In genomic region chr13:98205771-98206545, GRCm38 (mm10) we compare ENCODE assay signal across 8 mouse cellular contexts. TPM values are rescaled to one million over a fixed set of nuclear protein-coding genes. Genes with fewer than 3 reads are reported as not detected.
DNase-seq lines count a peak whose midpoint lies in the region; ATAC-seq lines count a peak whose summit lies in the region.
"Had no signal": no experiment of that assay in that cellular context is flagged by ENCODE, and none has a peak within 500 bp of the region (broad histone marks: within the 10 kb centered on the region; RNA-seq: fewer than 3 reads in every experiment).

Gene Arhgef28, minus strand, starts transcription at chr13:98206439.

- no peaks in the 10 kb centered on the region for H3K9me3 ChIP-seq in embryonic facial prominence, embryonic 12.5 days
- no peaks in the 10 kb centered on the region for H3K9me3 ChIP-seq in limb, embryonic 15.5 days
- no peaks in the 10 kb centered on the region for H3K9me3 ChIP-seq in midbrain, embryonic 16.5 days (replicated peaks; ENCODE audit: control insufficient read depth, low read length, poor library complexity, severe bottlenecking)

- peaks cover 9% of the 10 kb centered on the region for H3K4me1 ChIP-seq in embryonic facial prominence, embryonic 12.5 days
- H3K4me1 ChIP-seq in limb, embryonic 15.5 days: peaks cover 11% of the 10 kb centered on the region
- H3K4me1 ChIP-seq in midbrain, embryonic 16.5 days (ENCODE audit: control insufficient read depth, insufficient read depth, low read length): no peaks in the 10 kb centered on the region; the same call in 1 of the 2 replicates

- peak within 1 kb of the TSS; percentile 61 for H3K4me3 ChIP-seq in embryonic facial prominence, embryonic 12.5 days
- H3K4me3 ChIP-seq in limb, embryonic 15.5 days: peak within 1 kb of the TSS; percentile 60
- H3K4me3 ChIP-seq in midbrain, embryonic 16.5 days (ENCODE audit: low read depth, low read length): peak within 1 kb of the TSS; percentile 76

- H3K27me3 ChIP-seq in embryonic facial prominence, embryonic 12.5 days: peaks cover 7% of the 10 kb centered on the region; the same call in 1 of the 2 replicates
- H3K27me3 ChIP-seq in limb, embryonic 15.5 days: peaks cover 6% of the 10 kb centered on the region
- H3K27me3 ChIP-seq in midbrain, embryonic 16.5 days (ENCODE audit: control insufficient read depth, insufficient read depth, low read depth, low read length): no peaks in the 10 kb centered on the region

- H3K4me2 ChIP-seq in embryonic facial prominence, embryonic 12.5 days (replicated peaks): peak within 1 kb of the TSS; percentile 89
- peak within 1 kb of the TSS; percentile 98 for H3K4me2 ChIP-seq in limb, embryonic 15.5 days
- H3K4me2 ChIP-seq in midbrain, embryonic 16.5 days (ENCODE audit: low read length): peak within 1 kb of the TSS; percentile 96

- peak; percentile 83 for ATAC-seq in embryonic facial prominence, embryonic 12.5 days (ENCODE audit: insufficient number of reproducible peaks, insufficient read depth, low FRiP score, low TSS enrichment)
- ATAC-seq in limb, embryonic 15.5 days (ENCODE audit: insufficient number of reproducible peaks, low FRiP score, low TSS enrichment, low read depth): peak; percentile 87
- peak; percentile 88 for ATAC-seq in midbrain, embryonic 16.5 days

- H3K9ac ChIP-seq in embryonic facial prominence, embryonic 12.5 days: peak within 1 kb of the TSS; percentile 67
- peak within 1 kb of the TSS; percentile 45 for H3K9ac ChIP-seq in limb, embryonic 15.5 days
- H3K9ac ChIP-seq in midbrain, embryonic 16.5 days (ENCODE audit: low read depth, low read length): peak within 1 kb of the TSS; percentile 90

- WGBS in embryonic facial prominence, embryonic 12.5 days: under 1% methylated on average over 47 of the region's 76 CpGs
- under 1% methylated on average over 51 of the region's 76 CpGs for WGBS in limb, embryonic 15.5 days
- under 1% methylated on average over 59 of the region's 76 CpGs for WGBS in midbrain, embryonic 16.5 days

- H3K36me3 ChIP-seq in embryonic facial prominence, embryonic 12.5 days: no peaks in the 10 kb centered on the region
- H3K36me3 ChIP-seq in limb, embryonic 15.5 days: no peaks in the 10 kb centered on the region
- H3K36me3 ChIP-seq in midbrain, embryonic 16.5 days (ENCODE audit: control insufficient read depth, insufficient read depth, low read length): no peaks in the 10 kb centered on the region

- peak; percentile 38 to 53 for DNase-seq in adrenal gland, postnatal 4 days (ENCODE audit: low spot score in 2 of 2)
- DNase-seq in heart, adult 9 months (ENCODE audit: low spot score in 2 of 2): peak; percentile 33 to 55
- DNase-seq in kidney, adult 9 months: peak; percentile 62
- peak; percentile 50 to 77 for DNase-seq in spleen, postnatal 4 days (ENCODE audit: low spot score in 2 of 2)

- peak within 1 kb of the TSS; percentile 54 for H3K27ac ChIP-seq in embryonic facial prominence, embryonic 12.5 days
- H3K27ac ChIP-seq in limb, embryonic 15.5 days: peak within 1 kb of the TSS; percentile 63
- peak within 1 kb of the TSS; percentile 73 for H3K27ac ChIP-seq in midbrain, embryonic 16.5 days (ENCODE audit: low read length)

RNA-seq across cellular contexts. Expression of gene Arhgef28, which starts in this region (rescaled TPM):
- total RNA-seq in adrenal gland, postnatal 4 days (2021): 10 to 100 TPM; 31.2 to 47.6 TPM
- polyA plus RNA-seq in embryonic facial prominence, embryonic 12.5 days (2016; fragmentation: Nextera tagmentation; extraction: Ambion mirVana): 14.7 and 15.1 TPM in 2 replicates
- polyA plus RNA-seq in limb, embryonic 15.5 days (2015; fragmentation: Nextera tagmentation; extraction: Ambion mirVana): 13.3 and 15.0 TPM in 2 replicates
- polyA plus RNA-seq in midbrain, embryonic 16.5 days (2015; fragmentation: Nextera tagmentation; extraction: Ambion mirVana): 33.3 and 35.1 TPM in 2 replicates
- total RNA-seq: neutrophil, adult 5-6 weeks had no signal

Comparison
In these comparisons a context has a peak if more than half of its experiments do, and no peak if none do; other contexts are left out.
1. Peak in every context shown above with its lines: DNase-seq, ATAC-seq, H3K4me3 ChIP-seq and H3K27ac ChIP-seq.